7 mouse cellular contexts compared by ENCODE assay signal in the genomic region with DNA sequence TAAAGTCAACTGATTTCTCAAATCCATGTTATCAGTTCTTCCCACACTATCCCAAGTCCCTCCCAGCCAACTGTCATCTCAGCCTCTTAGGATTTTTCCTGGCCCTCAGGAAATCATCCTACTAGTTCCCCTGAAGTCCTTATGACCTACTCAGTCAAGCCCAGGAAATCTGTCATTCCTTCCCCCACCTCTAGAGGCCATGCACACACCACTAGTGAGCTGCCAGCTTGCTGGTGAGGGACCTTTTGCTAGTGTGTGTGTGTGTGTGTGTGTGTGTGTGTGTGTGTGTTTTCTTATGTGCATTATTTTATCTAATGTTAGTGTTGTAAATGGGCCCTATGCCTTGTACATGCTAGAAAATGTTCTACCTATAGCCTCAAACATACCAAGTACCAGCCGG. TPM values are rescaled to one million over a fixed set of nuclear protein-coding genes. Genes with fewer than 3 reads are reported as not detected.
DNase-seq lines count a peak whose midpoint lies in the region; ATAC-seq lines count a peak whose summit lies in the region.

No protein-coding gene starts in this region.

- no peak for ATAC-seq in kidney, embryonic 14.5 days (ENCODE audit: low FRiP score, low TSS enrichment)
- ATAC-seq in megakaryocyte progenitor cell, adult 5-6 weeks (replicated peaks; ENCODE audit: poor library complexity), result peak; percentile 45

- H3K36me3 ChIP-seq in kidney, embryonic 14.5 days (ENCODE audit: control insufficient read depth, insufficient read depth, low read length), result peaks cover 6% of the 10 kb centered on the region; the same call in 1 of the 2 replicates

- 93% methylated on average over 1 of the region's 1 CpGs for WGBS in kidney, embryonic 14.5 days

- H3K4me2 ChIP-seq in kidney, embryonic 14.5 days (replicated peaks; ENCODE audit: low read depth, low read length), result no peak overlapping the region

- peaks cover 12% of the 10 kb centered on the region; the same call in 1 of the 2 replicates for H3K4me1 ChIP-seq in kidney, embryonic 14.5 days (ENCODE audit: control insufficient read depth, insufficient read depth, low read length)

- H3K27ac ChIP-seq in kidney, embryonic 14.5 days (ENCODE audit: low read depth, low read length), result no peak overlapping the region

- H3K9ac ChIP-seq in kidney, embryonic 14.5 days (ENCODE audit: low read depth, low read length), result no peak overlapping the region

- no peak overlapping the region for H3K4me3 ChIP-seq in kidney, embryonic 14.5 days (ENCODE audit: low read length)

- no peaks in the 10 kb centered on the region for H3K27me3 ChIP-seq in kidney, embryonic 14.5 days (ENCODE audit: control insufficient read depth, insufficient read depth, low read length)

- DNase-seq in kidney, adult 18-20 months, result peak; percentile 55
- peak; percentile 52 to 59 for DNase-seq in CD8-positive naive resting alpha-beta T cell, adult 2 months (ENCODE audit: low read depth in 2 of 2, low spot score in 2 of 2)
- DNase-seq in ZHBTc4 (ENCODE audit: low read depth, low spot score), result peak; percentile 80
- peak; percentile 47 to 65 for DNase-seq in kidney, adult 8-10 months
- DNase-seq in yolk sac, embryonic 10.5 days (ENCODE audit: low spot score), result peak; percentile 29

- H3K9me3 ChIP-seq in kidney, embryonic 14.5 days (ENCODE audit: control insufficient read depth, low read length), result no peaks in the 10 kb centered on the region

RNA-seq across cellular contexts. Expression of gene 2610318N02Rik, which starts 2.3 kb away (rescaled TPM):
- polyA plus RNA-seq in kidney, embryonic 14.5 days (2014; fragmentation: Nextera tagmentation; extraction: Ambion mirVana), result 64.3 and 72.8 TPM in 2 replicates
- total RNA-seq in megakaryocyte progenitor cell, adult 5-6 weeks (2015), result 37.9 and 38.9 TPM in 2 replicates
- 22.4 and 25.9 TPM in 2 replicates for total RNA-seq in megakaryocyte progenitor cell, adult 5-6 weeks (2017)

RNA-seq across cellular contexts. Expression of gene Sdf2l1, which starts 4.9 kb away (rescaled TPM):
- polyA plus RNA-seq in kidney, embryonic 14.5 days (2014; fragmentation: Nextera tagmentation; extraction: Ambion mirVana), result 55.3 and 66.5 TPM in 2 replicates
- total RNA-seq in megakaryocyte progenitor cell, adult 5-6 weeks (2015), result 197 and 208 TPM in 2 replicates
- total RNA-seq in megakaryocyte progenitor cell, adult 5-6 weeks (2017), result 162 and 222 TPM in 2 replicates

RNA-seq across cellular contexts. Expression of gene Ppil2, which starts 16.2 kb away (rescaled TPM):
- 131 and 142 TPM in 2 replicates for polyA plus RNA-seq in kidney, embryonic 14.5 days (2014; fragmentation: Nextera tagmentation; extraction: Ambion mirVana)
- total RNA-seq in megakaryocyte progenitor cell, adult 5-6 weeks (2015), result 63.6 and 73.0 TPM in 2 replicates
- 86.8 and 99.8 TPM in 2 replicates for total RNA-seq in megakaryocyte progenitor cell, adult 5-6 weeks (2017)

RNA-seq across cellular contexts. Expression of gene Ydjc, which starts 17.1 kb away (rescaled TPM):
- 9.1 and 11.9 TPM in 2 replicates for polyA plus RNA-seq in kidney, embryonic 14.5 days (2014; fragmentation: Nextera tagmentation; extraction: Ambion mirVana)
- 25.7 TPM in 2 replicates for total RNA-seq in megakaryocyte progenitor cell, adult 5-6 weeks (2015)
- total RNA-seq in megakaryocyte progenitor cell, adult 5-6 weeks (2017), result 23.5 and 24.4 TPM in 2 replicates

RNA-seq across cellular contexts. Expression of gene Ccdc116, which starts 19.7 kb away (rescaled TPM):
- 0.54 and 0.91 TPM in 2 replicates for polyA plus RNA-seq in kidney, embryonic 14.5 days (2014; fragmentation: Nextera tagmentation; extraction: Ambion mirVana)
- total RNA-seq in megakaryocyte progenitor cell, adult 5-6 weeks (2015), result 2.2 and 4.8 TPM in 2 replicates
- 2.0 and 8.1 TPM in 2 replicates for total RNA-seq in megakaryocyte progenitor cell, adult 5-6 weeks (2017)

Comparison
In these comparisons a context has a peak if more than half of its experiments do, and no peak if none do; other contexts are left out.
1. DNase-seq: peak in every context shown above with its lines; median percentile 80 in ZHBTc4; 56 in kidney, adult 8-10 months; 56 in CD8-positive naive resting alpha-beta T cell, adult 2 months; 55 in kidney, adult 18-20 months; 29 in yolk sac, embryonic 10.5 days.